ENCODE assay signal across 9 mouse cellular contexts in genomic region chr6:88786732-88787445, GRCm38 (mm10). TPM values are rescaled to one million over a fixed set of nuclear protein-coding genes. Genes with fewer than 3 reads are reported as not detected.
DNase-seq lines count a peak whose midpoint lies in the region; ATAC-seq and TF ChIP-seq lines count a peak whose summit lies in the region.
"Had no signal": no experiment of that assay in that cellular context is flagged by ENCODE, and none has a peak within 500 bp of the region (broad histone marks: within the 10 kb centered on the region; RNA-seq: fewer than 3 reads in every experiment).

No protein-coding gene starts in this region.

- no peak overlapping the region for H3K4me3 ChIP-seq in intestine, postnatal 0 days (ENCODE audit: low read depth, low read length)

- no peaks in the 10 kb centered on the region for H3K36me3 ChIP-seq in intestine, postnatal 0 days (ENCODE audit: control insufficient read depth, insufficient read depth)

- no peak for TF ChIP-seq CTCF in intestine, postnatal 0 days (IDR thresholded peaks at IDR 0.05; ENCODE audit: low read depth)

- no peak for ATAC-seq in intestine, postnatal 0 days

- H3K9me3 ChIP-seq in intestine, postnatal 0 days (ENCODE audit: control insufficient read depth): no peaks in the 10 kb centered on the region

- no peak overlapping the region for H3K9ac ChIP-seq in intestine, postnatal 0 days (ENCODE audit: low read depth, low read length)
- H3K9ac ChIP-seq: liver, embryonic 14.5 days had no signal

- H3K4me2 ChIP-seq in intestine, postnatal 0 days (replicated peaks; ENCODE audit: low read depth): no peak overlapping the region

- peak overlapping the region; percentile 64 for H3K27ac ChIP-seq in intestine, postnatal 0 days (ENCODE audit: low read depth, low read length)
- H3K27ac ChIP-seq: liver, embryonic 14.5 days had no signal

- 73% methylated on average over 15 of the region's 15 CpGs for WGBS in intestine, postnatal 0 days

- DNase-seq in layer of hippocampus, adult 11-12 months (ENCODE audit: low spot score): peak; percentile 44
- no peak for DNase-seq in layer of hippocampus, postnatal 10 days (ENCODE audit: low spot score in 2 of 2)
- DNase-seq in cerebellum, adult 18-20 months: peak; percentile 85 to 91
- DNase-seq in gastrocnemius, postnatal 10 days: peak; percentile 71
- DNase-seq in testis, postnatal 14 days (ENCODE audit: low spot score): no peak
- no peak for DNase-seq in thymus, postnatal 4 days
- no peak for DNase-seq in kidney, adult 18-20 months

- peaks cover 3% of the 10 kb centered on the region; the same call in 1 of the 2 replicates for H3K4me1 ChIP-seq in intestine, postnatal 0 days (replicated peaks; ENCODE audit: control insufficient read depth, insufficient read depth, low read length)

- H3K27me3 ChIP-seq in intestine, postnatal 0 days (replicated peaks; ENCODE audit: control insufficient read depth, insufficient read depth, low read length): no peaks in the 10 kb centered on the region

RNA-seq across cellular contexts. Expression of gene Abtb1, which starts 54.9 kb away (rescaled TPM):
- total RNA-seq in layer of hippocampus, postnatal 10 days (2021): 10 to 100 TPM; 23.2 to 26.7 TPM
- 10 to 100 TPM; 15.6 to 17.9 TPM for total RNA-seq in gastrocnemius, postnatal 10 days (2021)
- polyA plus RNA-seq in intestine, postnatal 0 days (2015; fragmentation: Nextera tagmentation; extraction: Ambion mirVana): 22.7 and 23.9 TPM in 2 replicates

Comparison
In these comparisons a context has a peak if more than half of its experiments do, and no peak if none do; other contexts are left out.
1. DNase-seq: peak in layer of hippocampus, adult 11-12 months (single experiment), cerebellum, adult 18-20 months (2 of 2) and gastrocnemius, postnatal 10 days (single experiment); none in layer of hippocampus, postnatal 10 days (0 of 2), testis, postnatal 14 days (single experiment), thymus, postnatal 4 days (single experiment) and kidney, adult 18-20 months (single experiment).